Mouse (Mus musculus) midbrain, embryonic 14.5 days (tissue): ENCODE measurements around the gene Slc10a4. TPM values are rescaled to one million over a fixed set of nuclear protein-coding genes. Genes with fewer than 3 reads are reported as not detected.
"Not testable (repeated sequence)": the region's sequence is repeated elsewhere in the genome, so short reads cannot be mapped to it uniquely, and the experiment has no call there.

ENCODE experiments used
- ATAC-seq: fragments of 200-750 bp; cut with Nextera tagmentation; 2 replicates; pipeline ENCODE4 v1.8.0; 2017; ENCODE audit warnings: moderate number of reproducible peaks, moderate library complexity; ENCODE audit not compliant: low FRiP score, low TSS enrichment
- DNase-seq: peaks from one replicate; pipeline ENCODE4 v3.0.0-alpha.2; 2015
- H3K27ac ChIP-seq: fragments of 300-500 bp; sonication (generic); replicated peaks from 2 replicates; pipeline ENCODE4 v1.5.1; 2014; ENCODE audit warnings: mild to moderate bottlenecking, low read depth, low read length, moderate library complexity
- H3K27me3 ChIP-seq: fragments of 300-500 bp; sonication (generic); 2 replicates; pipeline ENCODE4 v1.6.1; 2014; ENCODE audit warnings: low read length, control low read depth, mixed read lengths; ENCODE audit not compliant: control insufficient read depth, insufficient read depth
- H3K36me3 ChIP-seq: fragments of 300-500 bp; sonication (generic); 2 replicates; pipeline ENCODE4 v1.6.1; 2014; ENCODE audit warnings: low read length, control low read depth; ENCODE audit not compliant: control insufficient read depth, insufficient read depth
- H3K4me1 ChIP-seq: fragments of 300-500 bp; sonication (generic); 2 replicates; pipeline ENCODE4 v1.6.1; 2014; ENCODE audit warnings: mild to moderate bottlenecking, antibody characterized with exemption, low read length, control low read depth; ENCODE audit not compliant: control insufficient read depth, insufficient read depth
- H3K4me2 ChIP-seq: fragments of 300-500 bp; sonication (generic); 2 replicates; pipeline ENCODE4 v1.6.1; 2014; ENCODE audit warnings: mild to moderate bottlenecking, low read length, moderate library complexity
- H3K4me3 ChIP-seq: fragments of 300-500 bp; sonication (generic); replicated peaks from 2 replicates; pipeline ENCODE4 v1.5.1; 2014; ENCODE audit warnings: low read depth, low read length
- H3K9ac ChIP-seq: fragments of 300-500 bp; sonication (generic); replicated peaks from 2 replicates; pipeline ENCODE4 v1.6.1; 2014; ENCODE audit warnings: mild to moderate bottlenecking, low read length, moderate library complexity
- H3K9me3 ChIP-seq: fragments of 300-500 bp; sonication (generic); 2 replicates; pipeline ENCODE4 v1.6.1; 2016; ENCODE audit warnings: low read length, control low read depth, mixed read lengths; ENCODE audit not compliant: control insufficient read depth
- WGBS: fragments of 180-500 bp; shearing (Covaris S2); extraction: QIAGEN DNeasy Blood & Tissue Kit; methylation state at CpG from one replicate; pipeline ENCODE4 v1.1.7; 2014; 5-methylcytosine and 5-hydroxymethylcytosine counted together
- polyA plus RNA-seq: library from polyadenylated mRNA; unstranded; fragments of >200 nt; fragmentation: Nextera tagmentation; extraction: Ambion mirVana; gene quantifications from 2 replicates; pipeline ENCODE4 v1.2.1, GENCODE M21; 2014

Gene Slc10a4
- polyA plus RNA-seq, 1 experiment from 2014 or later, result 23.2 TPM

DNA sequence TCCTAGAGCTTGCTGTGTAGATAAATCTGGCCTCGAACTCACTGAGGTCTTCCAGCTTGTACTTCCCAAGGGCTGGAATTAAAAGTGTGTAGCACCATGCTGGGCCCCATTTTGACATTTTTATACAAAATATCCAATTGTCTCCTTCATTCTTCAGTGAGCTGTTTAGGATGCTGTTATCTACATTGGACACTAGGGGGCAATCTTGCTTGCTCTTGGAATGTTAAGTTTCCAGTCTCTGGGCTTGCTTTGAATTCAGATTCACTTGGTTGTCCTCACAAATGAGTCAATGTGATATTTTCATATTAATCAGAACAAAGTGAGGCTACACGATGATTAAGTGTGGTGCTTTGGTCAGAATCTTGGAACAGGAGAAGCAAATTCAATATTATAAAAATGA is 22.6 kb upstream of the Slc10a4 start:
- no peak for ATAC-seq

DNA sequence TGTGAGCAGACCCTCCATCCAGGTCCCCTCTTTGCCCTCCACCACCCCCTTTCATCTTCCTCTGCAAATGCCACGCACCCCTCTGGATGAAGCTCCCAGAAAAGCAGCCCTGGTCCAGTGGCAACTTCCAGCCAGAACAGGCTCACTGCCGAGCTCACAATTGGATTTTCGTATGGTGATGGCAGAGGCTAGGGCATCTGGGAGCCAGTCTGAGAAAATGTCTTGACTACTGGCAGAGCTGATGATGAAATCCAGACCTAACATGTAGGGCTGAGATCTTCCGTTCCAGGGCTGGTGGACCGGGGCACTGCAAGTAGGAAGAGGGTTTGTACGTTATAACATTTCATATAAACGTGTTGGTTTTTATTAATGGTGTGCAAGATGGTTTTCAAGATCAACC is 18.9 kb upstream of the Slc10a4 start:
- DNase-seq, result no peak
- Histone ChIP-seq H3K36me3 (no peaks in the 10 kb centered on the region), H3K4me3 (no peak overlapping the region), H3K27me3 (no peaks in the 10 kb centered on the region), H3K4me2 (no peak overlapping the region), H3K9me3 (no peaks in the 10 kb centered on the region), H3K4me1 (no peaks in the 10 kb centered on the region), H3K9ac (no peak overlapping the region), H3K27ac (no peak overlapping the region)
- 91% methylated on average over 7 of the region's 7 CpGs for WGBS
- no peak for ATAC-seq

More for the DNA sequence above, 22.6 kb upstream of the Slc10a4 start:
- Histone ChIP-seq H3K4me2 (no peak overlapping the region), H3K27ac (no peak overlapping the region), H3K36me3 (peaks cover 14% of the 10 kb centered on the region; the same call in 1 of the 2 replicates), H3K4me1 (no peaks in the 10 kb centered on the region), H3K9me3 (no peaks in the 10 kb centered on the region), H3K4me3 (no peak overlapping the region), H3K9ac (no peak overlapping the region), H3K27me3 (no peaks in the 10 kb centered on the region)
- 6% methylated on average over 2 of the region's 2 CpGs for WGBS
- DNase-seq, result peak; percentile 90

DNA sequence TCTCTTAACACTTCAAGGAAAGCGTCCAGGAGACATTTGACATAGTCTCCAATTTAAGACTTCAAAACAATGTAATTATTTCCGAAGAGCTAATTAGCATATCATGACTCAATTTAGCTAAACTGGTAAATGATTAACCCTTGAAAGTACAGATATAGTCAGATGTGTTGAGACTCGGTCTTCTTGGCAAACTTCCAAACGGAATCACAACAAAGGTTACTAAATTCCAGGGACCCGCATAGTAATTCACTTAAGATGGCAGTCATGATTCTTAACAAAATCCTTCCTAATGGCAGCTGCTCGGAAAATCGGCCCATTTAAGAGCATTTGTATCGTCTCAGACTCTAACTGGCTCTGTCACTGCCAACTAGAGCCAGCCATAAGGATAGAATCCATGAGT is 16.9 kb upstream of the Slc10a4 start:
- Histone ChIP-seq H3K4me3 (no peak overlapping the region), H3K27ac (no peak overlapping the region), H3K9me3 (no peaks in the 10 kb centered on the region), H3K9ac (no peak overlapping the region), H3K27me3 (no peaks in the 10 kb centered on the region), H3K4me1 (0 out of 2 replicates have a peak, but pooled peaks cover 6% of the 10 kb centered on the region), H3K4me2 (no peak overlapping the region), H3K36me3 (no peaks in the 10 kb centered on the region)
- ATAC-seq (no peak), DNase-seq (no peak)
- whole genome bisulfite sequencing, result 63% methylated on average over 8 of the region's 8 CpGs

DNA sequence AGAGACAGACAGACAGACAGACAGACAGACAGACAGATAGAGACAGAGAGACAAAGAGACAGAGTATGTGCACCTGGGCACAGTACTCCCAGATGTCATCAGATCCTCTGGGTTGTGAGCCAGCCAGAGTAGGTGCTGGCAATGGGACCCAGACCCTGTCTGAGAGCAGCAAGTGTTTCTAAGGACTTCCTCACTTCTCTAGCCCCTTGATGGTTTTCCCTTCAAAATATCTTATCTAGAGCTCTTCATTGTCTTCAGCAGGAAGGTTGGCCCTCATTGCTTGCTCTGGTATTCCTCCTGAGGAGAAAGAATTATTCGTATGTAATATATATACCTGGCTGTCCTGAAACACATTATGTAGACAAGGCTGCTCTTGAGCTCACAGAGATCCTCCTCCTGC is 14.2 kb upstream of the Slc10a4 start:
- WGBS, result 92% methylated on average over 1 of the region's 1 CpGs
- Histone ChIP-seq H3K4me3 (no peak overlapping the region), H3K4me1 (0 out of 2 replicates have a peak, but pooled peaks cover 6% of the 10 kb centered on the region), H3K27me3 (no peaks in the 10 kb centered on the region), H3K4me2 (no peak overlapping the region), H3K9ac (no peak overlapping the region), H3K36me3 (no peaks in the 10 kb centered on the region), H3K27ac (no peak overlapping the region), H3K9me3 (no peaks in the 10 kb centered on the region)
- no peak for DNase-seq
- ATAC-seq, result no peak

DNA sequence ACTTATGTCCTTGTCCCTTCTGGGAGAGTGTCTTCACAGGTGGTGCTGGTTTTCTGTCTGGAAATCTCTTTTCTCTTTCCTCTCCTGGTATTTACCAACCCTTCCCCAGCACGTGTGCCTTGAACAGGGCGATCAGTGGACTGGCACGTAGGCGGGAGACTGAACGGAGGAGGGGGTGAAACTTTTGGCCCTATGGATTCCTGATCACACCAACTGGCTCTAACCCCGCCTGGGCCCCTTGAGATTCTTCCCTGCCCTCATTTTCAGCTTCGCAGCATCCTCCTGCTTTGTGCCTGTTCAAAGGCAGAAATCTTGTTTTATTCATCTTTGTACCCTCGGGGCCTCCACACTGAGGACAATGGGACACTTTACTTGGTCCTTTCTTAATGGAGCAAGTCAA is 12.3 kb upstream of the Slc10a4 start:
- no peak for DNase-seq
- no peak overlapping the region for H3K4me2 ChIP-seq
- ATAC-seq, result no peak
- no peak overlapping the region for H3K27ac ChIP-seq
- H3K9ac ChIP-seq, result no peak overlapping the region
- 0 out of 2 replicates have a peak, but pooled peaks cover 6% of the 10 kb centered on the region for H3K4me1 ChIP-seq
- H3K36me3 ChIP-seq, result no peaks in the 10 kb centered on the region
- 13% methylated on average over 8 of the region's 8 CpGs for WGBS
- no peaks in the 10 kb centered on the region for H3K9me3 ChIP-seq
- H3K4me3 ChIP-seq, result no peak overlapping the region
- no peaks in the 10 kb centered on the region for H3K27me3 ChIP-seq

DNA sequence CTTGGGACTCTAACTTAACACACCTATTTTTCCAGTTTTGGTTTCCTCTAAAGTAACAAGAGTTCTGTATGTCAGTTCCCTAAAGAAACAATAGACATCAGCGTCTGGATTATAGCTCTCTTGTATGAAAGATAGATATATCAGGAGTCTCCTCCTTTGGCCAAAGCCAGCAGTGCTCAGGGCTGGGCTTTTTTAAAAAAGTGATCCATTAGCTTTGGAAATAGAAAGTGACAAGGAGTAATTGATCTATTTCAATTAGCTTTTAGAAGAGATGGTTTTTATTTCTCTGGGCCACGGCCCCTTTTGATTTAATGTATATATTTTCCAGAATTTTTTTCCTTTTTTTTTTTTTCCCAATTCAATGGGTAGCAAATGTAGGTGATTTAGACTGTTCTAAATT is 11.8 kb upstream of the Slc10a4 start:
- DNase-seq, result no peak
- WGBS, result 63% methylated on average over 2 of the region's 2 CpGs
- H3K4me1 ChIP-seq, result 0 out of 2 replicates have a peak, but pooled peaks cover 6% of the 10 kb centered on the region
- H3K27me3 ChIP-seq, result no peaks in the 10 kb centered on the region
- H3K4me3 ChIP-seq, result no peak overlapping the region
- H3K36me3 ChIP-seq, result no peaks in the 10 kb centered on the region
- no peaks in the 10 kb centered on the region for H3K9me3 ChIP-seq
- H3K4me2 ChIP-seq, result no peak overlapping the region
- ATAC-seq, result no peak
- no peak overlapping the region for H3K9ac ChIP-seq
- no peak overlapping the region for H3K27ac ChIP-seq

DNA sequence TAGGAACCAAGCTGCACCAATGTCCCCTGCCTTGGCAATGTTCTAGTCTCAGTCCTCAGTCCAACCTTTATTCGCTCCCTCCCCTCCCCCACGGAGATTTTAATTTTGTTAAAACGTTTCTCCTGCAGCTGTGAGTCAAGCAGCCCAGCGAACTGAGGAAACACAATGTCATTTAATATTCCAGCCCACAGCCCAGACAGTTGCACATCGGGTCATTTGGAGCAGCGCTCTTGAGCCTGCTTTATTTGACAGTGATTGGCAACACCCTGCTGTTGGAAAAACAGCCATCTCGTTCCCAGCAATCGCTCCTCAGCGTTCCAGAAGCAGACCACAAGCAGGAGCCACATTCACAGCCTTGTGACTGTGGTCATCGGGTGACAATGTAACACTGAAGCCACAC is 11.3 kb upstream of the Slc10a4 start:
- H3K4me2 ChIP-seq, result peak overlapping the region; percentile 20; the same call in 1 of the 2 replicates
- H3K27me3 ChIP-seq, result no peaks in the 10 kb centered on the region
- H3K36me3 ChIP-seq, result no peaks in the 10 kb centered on the region
- WGBS, result 18% methylated on average over 10 of the region's 10 CpGs
- no peaks in the 10 kb centered on the region for H3K9me3 ChIP-seq
- H3K4me1 ChIP-seq, result 0 out of 2 replicates have a peak, but pooled peaks cover 6% of the 10 kb centered on the region
- ATAC-seq, result no peak
- H3K27ac ChIP-seq, result 0 out of 2 replicates have a peak overlapping the region, but pooled peaks have one; percentile 45
- no peak overlapping the region for H3K4me3 ChIP-seq
- no peak overlapping the region for H3K9ac ChIP-seq
- DNase-seq, result peak; percentile 47

DNA sequence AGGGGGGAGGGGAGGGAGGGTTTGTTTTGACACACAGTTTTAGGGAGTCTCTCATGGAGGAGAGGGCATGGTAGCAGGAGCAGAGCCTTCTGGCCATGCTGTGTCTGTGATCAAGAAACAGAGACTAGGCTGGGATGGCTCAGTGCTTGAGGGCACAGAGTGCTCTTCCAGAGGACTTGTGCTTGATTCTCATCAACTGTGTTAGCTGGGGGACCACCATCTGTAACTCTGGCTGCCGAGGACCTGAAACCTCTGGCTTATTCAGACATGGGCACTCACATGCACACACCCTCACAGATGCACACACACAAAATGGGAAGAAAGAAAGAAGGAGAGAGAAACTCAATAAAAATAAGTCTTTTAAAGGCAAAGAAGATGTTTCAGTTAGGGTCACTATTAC is 8.1 kb upstream of the Slc10a4 start:
- H3K4me2 ChIP-seq, H3K9me3 ChIP-seq, ATAC-seq, H3K36me3 ChIP-seq, DNase-seq, H3K4me3 ChIP-seq, H3K27me3 ChIP-seq, H3K4me1 ChIP-seq, H3K9ac ChIP-seq, H3K27ac ChIP-seq: not testable (repeated sequence)
- WGBS, result 89% methylated on average over 1 of the region's 1 CpGs

DNA sequence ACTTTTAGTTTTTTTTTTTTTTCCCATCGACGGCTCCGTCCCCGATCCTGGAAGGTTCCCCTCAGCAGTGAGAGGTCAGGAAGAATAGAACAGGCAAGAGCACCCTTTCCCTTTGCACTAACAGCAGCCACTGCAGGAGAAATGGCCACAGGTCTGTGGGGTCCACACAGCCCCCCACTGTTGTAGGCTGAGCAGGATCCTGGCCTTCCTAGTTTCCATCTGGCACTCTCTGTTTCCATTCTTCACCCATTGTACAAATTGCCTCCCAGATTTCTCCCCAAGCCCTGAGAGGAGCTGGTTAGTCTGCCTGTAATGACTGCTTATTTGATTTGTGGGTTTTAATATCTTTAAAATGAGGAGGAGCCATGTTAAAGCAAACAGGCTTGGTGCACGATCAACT is 2.6 kb upstream of the Slc10a4 start:
- 93% methylated on average over 5 of the region's 5 CpGs for WGBS
- Histone ChIP-seq H3K4me2 (no peak overlapping the region), H3K4me3 (no peak overlapping the region), H3K36me3 (no peaks in the 10 kb centered on the region), H3K4me1 (0 out of 2 replicates have a peak, but pooled peaks cover 4% of the 10 kb centered on the region), H3K27ac (no peak overlapping the region), H3K9me3 (no peaks in the 10 kb centered on the region), H3K27me3 (peaks cover 6% of the 10 kb centered on the region), H3K9ac (no peak overlapping the region)
- ATAC-seq (no peak), DNase-seq (no peak)
